Mouse (Mus musculus) lung, postnatal 0 days (tissue): Measurements from ENCODE around the gene Parvb.

Experiments used
- CTCF ChIP-seq: IDR thresholded peaks from 2 replicates; pipeline ENCODE4 v1.5.1; 2016; ENCODE audit warnings: antibody characterized with exemption, mild to moderate bottlenecking
- EP300 ChIP-seq: IDR thresholded peaks from 2 replicates; pipeline ENCODE4 v1.6.1; 2016; ENCODE audit warnings: antibody characterized with exemption, mild to moderate bottlenecking, control low read depth

- peak; percentile 44 for TF ChIP-seq CTCF
- TF ChIP-seq EP300, result no peak
Measured at GRCm38 (mm10) chr15:84234794-84235581, 3.1 kb downstream of the Parvb start.
